Mouse (Mus musculus): ENCODE measurements around the gene Eps8. TPM values are rescaled to one million over a fixed set of nuclear protein-coding genes. Genes with fewer than 3 reads are reported as not detected.

Eps8 gene
- polyA plus RNA-seq (2012; rRNA removed), result 21.0 and 24.9 TPM in 2 replicates

DNA sequence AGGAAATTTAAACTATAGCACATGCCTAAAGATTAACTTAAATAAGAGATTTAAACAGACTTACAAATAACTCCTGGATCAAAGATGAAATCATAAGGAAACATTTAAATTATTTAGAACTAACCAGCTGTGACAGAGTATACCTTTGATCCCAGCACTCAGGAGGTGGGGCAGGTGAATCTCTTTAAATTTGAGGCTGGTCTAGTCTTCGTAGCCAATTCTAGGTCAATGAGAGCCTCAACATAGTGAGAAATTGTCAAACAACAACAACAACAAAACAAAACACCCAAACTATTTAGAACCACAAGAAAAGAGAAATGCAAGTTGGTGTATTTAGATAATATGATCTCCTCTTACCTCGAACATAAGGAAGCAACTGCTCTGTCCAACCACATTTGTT is at the start of gene Eps8:
Gene Eps8, minus strand, starts transcription at position 101 of the 400 bp plus-strand sequence.
- DNase-seq (ENCODE audit: low spot score), result no peak

DNA sequence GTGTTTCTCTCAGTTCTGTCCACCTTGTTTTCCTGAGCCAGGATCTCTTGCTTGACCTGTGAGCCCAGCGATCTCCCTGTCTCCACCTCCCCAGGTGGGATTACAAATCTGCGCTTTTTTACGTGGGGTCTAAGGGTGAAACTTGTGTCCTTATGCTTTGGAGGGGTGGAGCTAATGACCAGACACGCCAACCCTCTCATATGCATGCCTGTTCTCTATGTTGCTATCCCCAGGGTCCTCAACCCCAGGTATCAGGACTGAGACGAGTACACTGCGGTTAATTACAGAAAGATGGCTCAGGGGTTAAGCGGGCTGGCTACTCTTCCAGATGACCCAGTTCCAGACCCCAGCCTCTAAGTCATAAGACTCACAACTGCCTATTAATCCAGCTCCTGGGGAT is 48.8 kb upstream of the Eps8 start:
- no peak for DNase-seq (ENCODE audit: low spot score)

DNA sequence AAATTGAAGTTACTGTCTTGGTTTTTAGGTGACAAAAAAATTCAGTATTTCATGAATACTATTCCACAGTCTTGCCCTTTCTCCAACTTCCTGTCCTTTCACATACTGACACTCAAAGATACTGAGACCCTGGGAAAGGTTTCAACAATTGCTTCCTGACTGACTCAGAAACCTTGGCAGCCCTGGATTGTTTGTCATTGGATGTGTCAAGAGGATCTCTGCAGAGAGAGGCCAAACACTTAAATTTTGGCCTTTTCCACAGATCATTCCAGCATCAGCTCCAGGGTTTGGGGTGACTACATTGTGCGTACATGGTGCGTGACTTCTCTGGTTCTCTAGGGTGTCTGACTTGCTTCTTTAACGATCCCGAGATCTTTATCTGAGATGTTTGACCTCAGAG is 48.2 kb upstream of the Eps8 start:
- DNase-seq (ENCODE audit: low spot score), result no peak

DNA sequence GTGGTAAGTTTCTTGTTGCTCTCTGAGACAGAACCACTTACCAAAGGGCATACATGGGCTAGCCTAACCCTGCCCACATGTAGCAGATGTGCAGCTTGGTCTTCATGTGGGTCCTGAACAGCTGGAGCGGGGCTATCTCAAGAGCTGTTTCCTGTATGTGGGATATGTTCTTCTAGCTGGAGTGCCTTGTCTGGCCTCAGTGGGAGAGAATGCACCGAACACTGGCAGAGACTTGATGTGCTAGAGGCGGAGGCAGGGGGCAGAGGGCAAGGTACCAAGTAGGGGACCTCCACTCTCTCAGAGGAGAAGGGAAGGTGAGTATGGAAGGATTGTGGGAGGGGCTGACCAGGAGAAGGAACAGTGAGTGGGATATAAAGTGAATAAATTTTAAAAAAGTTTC is 47.5 kb upstream of the Eps8 start:
- DNase-seq (ENCODE audit: low spot score), result no peak

DNA sequence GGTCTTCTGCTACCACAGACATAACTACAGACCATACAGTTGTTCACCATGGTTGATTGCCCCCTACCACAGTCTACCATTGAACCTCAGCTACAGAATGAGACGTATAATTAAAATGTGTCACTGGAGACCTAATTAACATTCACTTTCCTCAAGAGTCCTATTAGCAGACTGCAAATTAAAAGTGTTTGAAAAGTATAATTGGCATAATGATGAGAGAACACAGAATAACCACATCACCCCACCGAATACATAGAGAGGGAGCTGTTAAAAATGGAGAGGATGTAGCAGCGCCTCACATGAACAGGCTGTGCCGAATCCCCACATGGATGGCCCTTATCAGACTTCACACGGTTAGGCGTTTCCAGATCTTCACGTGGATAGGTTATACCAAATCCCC is 44.8 kb upstream of the Eps8 start:
- no peak for DNase-seq (ENCODE audit: low spot score)

DNA sequence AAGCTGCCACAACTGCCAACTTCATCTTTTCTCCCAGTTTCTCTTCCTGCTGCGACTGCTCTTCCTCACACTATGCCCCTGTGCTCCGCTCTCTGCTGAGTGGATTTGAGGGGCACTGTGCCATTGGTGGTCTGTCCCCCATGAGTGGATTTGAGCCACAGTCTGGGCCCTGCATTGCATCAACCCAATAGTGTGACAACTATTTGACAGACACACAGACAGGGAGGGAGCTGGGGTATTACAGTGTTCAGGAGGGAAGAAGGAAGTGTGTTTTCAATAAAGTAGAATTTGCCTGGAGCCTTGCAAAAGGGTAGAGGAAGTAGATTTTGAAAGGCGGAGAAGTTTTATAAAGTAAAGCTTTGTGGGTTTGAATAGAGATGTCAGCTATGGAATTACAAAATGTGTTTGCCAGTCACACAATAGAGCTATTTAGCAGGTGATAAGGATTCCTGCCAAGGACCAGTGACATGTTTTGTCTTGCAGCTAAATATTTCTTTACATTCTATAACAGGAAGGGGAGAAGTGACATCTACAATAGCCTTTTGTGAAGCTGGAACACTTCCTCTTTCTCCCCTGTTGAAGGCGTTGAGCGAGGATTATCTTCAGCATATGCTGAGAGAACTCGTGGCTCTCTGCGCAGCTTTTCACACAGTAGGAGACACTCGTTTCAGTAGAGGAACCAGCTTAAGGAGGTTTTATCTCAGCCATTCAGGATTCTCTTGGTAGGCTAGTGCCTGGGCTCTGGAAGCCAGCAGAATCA is 41.9 kb upstream of the Eps8 start:
- DNase-seq (ENCODE audit: low spot score), result no peak

DNA sequence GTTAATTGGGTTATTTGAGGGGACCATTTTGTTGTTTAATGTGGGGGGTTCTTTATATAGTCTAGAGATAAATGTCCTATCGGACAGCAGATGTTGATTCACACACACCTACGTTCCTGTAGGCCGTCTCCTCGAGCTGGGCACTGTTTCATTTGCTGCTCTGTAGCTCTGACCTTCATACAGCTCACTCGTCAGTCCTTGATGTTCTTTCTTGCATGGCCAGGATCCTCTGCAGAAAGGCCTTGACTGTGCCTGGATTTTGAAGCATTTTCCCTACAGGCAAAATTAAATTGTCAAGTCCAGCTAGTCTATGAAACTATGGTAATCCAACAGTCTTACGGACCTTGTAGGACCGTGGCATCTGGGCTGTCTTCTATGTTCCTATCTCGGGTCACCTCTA is 40.4 kb upstream of the Eps8 start:
- DNase-seq (ENCODE audit: low spot score), result no peak

DNA sequence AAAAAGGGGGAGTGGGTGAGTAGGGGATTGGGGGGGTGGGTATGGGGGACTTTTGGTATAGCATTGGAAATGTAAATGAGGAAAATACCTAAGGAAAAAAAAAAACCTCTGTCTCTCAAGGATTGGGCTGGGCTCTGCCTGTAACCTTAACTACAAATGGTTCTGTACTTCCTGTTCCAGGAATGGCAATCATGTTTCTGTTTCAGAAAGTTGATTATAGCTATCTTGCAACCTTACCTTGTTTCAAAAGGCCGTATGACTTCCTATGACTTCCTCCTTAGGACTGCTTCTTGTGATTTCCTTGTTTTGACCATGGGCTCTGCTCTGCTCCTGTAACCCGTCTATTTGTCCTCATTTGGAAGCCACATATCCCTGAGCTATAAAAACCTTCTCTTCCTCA is 39.6 kb upstream of the Eps8 start:
- DNase-seq (ENCODE audit: low spot score), result no peak

DNA sequence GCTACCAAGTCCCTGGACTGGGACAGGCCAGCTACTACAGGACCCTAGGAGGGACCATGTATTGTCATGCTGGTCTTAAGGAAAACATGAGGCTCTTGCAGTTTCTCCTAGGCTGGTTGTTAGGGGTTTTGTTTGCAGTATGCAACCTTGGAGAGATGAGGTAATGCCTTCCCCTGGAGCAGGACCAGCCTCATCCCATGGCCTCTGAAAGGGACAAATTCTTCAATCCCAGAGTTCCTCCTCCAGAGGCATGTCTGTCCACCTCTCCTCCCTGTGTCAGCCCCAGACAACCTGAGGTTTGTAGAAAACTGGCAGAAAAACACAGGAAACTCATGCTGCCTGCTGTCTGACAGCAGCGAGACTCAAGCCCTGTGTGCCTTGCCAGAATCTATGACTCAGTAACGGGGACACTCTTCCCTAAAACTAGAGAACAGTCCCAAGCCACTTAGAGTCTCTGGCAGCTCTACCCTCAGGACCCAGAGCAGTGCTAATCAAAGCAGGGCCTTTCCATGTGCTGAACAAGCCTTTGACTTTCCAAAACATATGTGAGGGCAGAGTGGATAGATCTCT is 36.0 kb upstream of the Eps8 start:
- no peak for DNase-seq (ENCODE audit: low spot score)

DNA sequence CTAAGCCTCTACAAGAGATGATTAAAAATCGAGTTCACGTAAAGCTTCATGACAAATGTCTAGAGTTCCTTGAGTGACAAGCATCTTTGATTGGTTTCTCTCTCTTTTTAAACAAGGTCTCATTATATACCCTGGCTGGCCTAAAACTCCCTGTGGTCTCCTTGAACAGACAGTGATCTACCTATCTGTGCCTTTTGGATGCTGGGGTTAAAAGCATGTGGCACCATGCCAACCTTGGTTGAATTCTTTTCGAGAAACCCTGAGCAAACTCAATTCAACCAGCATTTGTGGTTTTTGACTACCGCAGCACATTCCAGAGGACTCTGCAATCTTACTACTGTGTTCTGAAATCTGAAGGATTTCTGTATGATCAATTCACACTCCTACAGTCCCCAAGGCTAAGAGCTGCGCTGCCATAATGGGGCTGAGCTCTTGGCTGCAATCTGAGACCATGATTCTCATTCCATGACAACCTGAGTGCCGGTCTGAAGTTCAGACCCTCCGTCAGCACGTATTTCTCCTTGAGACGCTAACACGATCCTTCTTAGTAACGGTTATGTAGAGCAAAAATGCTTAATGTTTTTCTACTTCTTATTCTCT is 33.9 kb upstream of the Eps8 start:
- DNase-seq (ENCODE audit: low spot score), result no peak

DNA sequence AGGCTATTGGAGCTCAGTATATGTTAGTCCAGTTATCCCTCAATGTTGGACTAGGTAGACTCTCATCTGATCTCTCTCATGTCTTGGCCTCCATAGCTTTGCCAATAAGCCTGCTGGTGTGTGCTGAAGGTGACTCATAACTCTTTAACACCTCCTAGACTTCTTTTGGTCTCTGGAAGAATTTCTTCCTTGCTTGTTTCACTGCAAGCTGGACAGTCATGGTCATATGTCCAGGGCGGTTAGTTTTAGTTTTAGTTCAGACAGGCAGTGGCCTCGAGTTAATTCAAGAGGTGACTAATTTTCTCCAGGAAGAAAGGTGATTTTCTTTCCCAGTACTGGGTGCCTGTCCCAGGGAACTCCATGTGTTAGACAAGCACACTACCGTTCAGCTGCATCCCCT is 33.4 kb upstream of the Eps8 start:
- DNase-seq (ENCODE audit: low spot score), result no peak

DNA sequence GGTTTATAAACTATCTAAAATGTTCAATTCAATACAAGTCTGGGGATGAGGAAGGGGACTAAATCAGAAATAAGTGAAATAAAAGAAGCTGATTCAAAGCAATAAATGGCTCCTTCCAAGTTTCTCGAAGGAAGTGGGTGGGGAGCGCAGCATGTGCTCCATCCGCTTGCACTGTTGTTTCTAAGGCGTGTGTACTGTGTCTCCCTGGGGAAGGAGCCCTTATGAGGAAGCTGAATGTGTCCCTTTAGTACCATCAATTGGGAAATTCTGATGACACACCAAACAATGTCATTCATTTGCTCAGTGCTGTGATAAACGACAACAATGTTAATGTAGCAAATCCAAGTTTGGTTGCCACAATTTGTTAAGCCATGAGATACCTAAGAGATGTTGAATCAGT is 33.0 kb upstream of the Eps8 start:
- DNase-seq (ENCODE audit: low spot score), result no peak

DNA sequence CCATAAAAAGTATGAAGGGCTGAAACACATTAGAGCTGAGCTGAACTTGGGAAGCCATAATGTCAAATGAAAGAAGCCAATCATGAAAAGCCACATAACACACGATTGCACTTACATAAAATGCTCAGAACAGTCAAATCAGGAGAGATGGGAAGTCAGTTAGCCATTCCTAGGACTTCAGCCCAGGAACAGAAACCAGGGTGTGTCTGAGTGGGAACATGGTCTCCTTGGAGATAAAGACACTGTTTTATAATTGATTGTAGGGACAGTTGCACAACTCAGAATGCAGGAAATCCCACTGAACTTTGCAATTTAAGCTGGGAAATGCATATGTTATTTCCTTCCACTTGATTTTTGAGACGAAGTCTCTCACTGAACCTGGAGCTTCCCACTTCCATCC is 28.0 kb upstream of the Eps8 start:
- no peak for DNase-seq (ENCODE audit: low spot score)

DNA sequence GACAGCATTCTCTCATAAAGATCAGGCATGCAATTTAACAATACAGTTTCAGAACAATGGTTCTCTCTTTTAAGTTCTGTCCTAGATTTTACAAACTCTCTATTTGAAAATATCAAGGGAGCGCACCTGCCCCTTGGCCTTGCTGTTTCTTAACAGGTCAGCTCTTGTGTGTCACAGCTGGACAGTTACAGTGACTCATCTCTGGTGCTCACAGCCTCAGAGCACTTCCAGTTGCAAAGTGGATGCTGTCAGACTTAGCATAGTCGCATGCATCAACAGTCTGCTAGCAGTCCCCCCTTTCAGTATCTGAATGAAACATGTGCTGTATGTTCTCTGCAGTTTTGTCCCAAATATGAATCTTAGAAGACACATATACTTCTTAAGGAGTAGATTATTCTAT is 26.3 kb upstream of the Eps8 start:
- DNase-seq (ENCODE audit: low spot score), result no peak

DNA sequence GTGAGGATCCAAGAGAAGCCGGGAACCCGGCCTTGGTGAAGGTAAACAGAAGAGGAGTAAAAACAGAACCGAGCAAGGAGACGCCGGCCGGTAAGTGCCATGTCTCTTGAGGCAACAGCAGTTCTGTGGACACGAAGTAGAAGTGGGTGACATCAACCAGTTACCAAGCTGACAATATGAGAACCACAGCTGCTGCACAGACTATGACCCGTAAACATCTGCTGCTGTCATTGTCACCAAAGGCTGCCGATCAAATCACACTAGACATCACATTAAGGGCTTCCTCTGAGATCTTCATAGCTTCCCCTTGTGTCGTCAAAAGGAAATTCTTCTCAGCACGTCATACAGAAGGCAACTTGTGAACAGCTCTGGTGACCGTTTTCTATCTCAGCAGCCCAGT is 21.9 kb upstream of the Eps8 start:
- DNase-seq (ENCODE audit: low spot score), result no peak

DNA sequence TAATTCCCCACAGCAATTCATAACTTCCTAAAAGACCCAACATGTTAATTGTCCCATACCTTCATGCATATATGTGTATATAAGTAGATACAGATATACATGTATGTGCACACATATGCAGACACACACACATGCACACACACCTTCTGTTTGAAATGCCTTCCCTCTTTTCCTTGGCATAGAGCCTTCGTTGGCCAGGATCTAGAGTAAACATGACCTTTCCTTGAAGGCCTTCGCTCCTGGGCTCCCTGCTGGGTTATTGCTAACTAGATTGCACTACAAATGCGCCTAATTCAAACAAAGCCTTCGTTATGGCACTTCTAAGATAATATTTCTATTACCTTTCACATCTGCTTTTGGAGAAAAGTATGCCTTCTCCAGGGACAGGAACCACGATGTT is 20.9 kb upstream of the Eps8 start:
- DNase-seq (ENCODE audit: low spot score), result no peak

DNA sequence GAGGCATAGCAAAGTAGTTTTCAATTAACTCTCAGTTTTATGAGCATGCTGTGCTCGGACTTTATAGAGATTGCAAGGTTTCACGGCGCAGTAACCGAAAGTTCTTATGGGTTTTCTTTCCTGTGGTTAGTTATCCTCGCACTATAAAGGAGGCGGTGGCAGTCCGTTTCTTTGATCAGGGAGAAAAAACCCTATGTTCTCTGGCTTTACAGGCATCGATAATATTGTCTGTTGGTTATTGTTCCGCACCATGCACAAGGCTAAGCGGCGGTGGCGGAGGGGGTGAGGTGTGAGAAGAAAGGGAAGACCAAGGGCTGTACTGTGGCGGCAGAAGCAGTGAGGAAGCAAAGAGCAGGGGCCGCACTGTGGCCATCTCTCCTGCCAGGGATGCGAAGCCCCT is 18.6 kb upstream of the Eps8 start:
- DNase-seq (ENCODE audit: low spot score), result no peak

DNA sequence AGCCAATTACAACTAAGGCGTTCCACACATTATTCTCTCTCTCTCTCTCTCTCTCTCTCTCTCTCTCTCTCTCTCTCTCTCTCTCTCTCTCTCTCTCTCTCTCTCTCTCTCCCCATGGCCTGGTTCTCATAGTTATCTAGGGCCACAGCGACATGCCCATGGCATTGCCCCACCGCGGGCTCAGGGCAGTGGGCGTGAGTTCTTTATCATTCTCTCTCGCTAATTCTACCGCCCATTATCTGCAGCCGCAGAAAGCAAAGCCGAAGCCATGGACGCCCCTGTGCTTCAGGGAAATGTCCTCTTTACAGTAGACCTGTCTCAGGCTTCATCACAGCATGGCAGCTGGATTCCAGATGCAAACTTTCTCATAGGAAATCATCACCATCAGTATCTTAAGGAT is 16.9 kb upstream of the Eps8 start:
- DNase-seq (ENCODE audit: low spot score), result no peak

DNA sequence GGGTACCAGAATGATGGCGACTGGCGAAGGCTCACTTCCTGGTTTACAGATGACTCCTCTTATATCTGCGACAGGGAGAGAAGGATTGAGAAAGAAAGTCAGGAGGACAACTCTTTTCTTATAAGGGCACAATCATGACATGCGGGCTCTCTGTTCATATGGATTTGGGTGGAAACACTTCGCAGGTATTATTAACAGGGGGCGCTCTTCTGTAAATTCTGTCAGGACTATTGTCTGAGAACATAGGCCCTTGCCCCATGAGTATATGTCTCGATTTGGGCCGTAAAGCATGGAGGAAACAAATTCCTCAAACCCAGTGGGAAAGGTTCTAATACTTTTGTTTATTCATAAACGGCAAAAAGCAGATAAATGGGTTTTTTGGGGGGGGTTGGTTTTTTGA is 16.1 kb upstream of the Eps8 start:
- no peak for DNase-seq (ENCODE audit: low spot score)

DNA sequence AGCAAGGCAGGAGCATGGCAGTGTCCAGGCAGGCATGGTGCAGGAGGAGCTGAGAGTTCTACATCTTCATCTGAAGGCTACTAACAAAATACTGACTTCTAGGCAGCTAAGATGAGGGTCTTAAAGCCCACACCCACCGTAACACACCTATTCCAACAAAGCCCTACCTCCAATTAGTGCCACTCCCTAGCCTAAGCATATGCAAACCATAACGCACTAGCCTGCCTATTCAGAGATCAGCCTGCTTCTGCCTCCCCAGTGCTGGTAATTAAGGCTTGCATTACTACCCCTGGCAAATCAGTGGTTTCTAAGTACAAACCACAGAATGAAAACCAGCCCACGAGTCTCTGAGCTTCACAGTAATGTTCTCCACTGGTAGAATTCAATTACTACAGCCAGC is 15.2 kb upstream of the Eps8 start:
- DNase-seq (ENCODE audit: low spot score), result no peak

DNA sequence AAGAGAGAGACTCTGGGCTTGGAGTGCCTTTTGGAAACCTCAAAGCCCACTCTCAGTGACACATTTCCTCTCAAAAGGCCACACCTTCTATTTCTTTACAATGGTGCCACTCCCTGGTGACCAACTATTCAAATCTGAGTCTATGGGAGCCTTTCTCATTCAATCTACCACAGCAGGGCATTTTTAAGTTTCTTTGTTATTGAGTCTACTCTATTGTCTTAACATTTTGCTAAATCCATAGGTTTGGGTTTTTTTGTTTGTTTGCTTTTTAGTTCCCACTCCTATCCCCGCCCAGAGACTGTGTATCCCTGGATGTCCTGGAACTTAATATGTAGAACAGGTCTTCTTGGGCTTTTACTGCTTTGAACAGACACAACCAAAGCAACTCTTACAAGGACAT is 14.8 kb upstream of the Eps8 start:
- no peak for DNase-seq (ENCODE audit: low spot score)

DNA sequence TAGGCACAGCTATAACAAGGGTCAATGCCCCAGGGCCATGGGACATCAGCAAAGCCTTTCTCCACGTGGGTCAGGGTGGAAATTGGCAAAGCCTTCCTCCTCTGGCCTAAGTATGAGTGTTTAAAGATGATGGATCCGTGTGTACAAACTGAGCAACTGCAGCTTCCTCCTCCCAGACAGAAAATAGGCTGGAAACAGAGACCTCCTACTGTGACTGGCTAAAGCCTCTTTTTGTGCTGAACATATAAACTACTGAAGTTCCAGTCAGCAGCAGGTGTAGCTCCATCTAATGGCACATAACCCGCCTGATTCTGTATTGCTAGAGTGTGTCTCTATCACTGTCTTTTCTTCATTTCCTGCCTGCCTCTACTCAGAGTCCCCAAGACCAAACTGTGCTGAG is 13.7 kb upstream of the Eps8 start:
- DNase-seq (ENCODE audit: low spot score), result no peak

DNA sequence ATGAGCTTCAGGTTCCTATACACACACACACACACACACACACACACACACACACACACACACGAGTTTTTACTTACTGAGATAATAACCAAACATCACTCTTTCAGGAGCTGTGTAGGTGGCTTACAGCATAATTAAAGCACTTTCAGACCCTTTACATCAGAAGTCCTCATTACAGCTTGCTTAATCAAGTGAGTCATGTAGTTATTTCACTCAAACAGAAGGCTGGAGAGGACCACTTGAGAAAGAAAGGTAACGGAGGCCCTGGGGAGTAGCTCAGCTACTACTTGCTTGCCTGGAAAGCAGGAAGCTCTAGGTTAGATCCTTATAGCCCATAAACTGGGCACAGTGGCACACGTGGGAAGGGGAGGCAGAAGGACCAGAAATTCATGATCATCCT is 13.0 kb upstream of the Eps8 start:
- no peak for DNase-seq (ENCODE audit: low spot score)

DNA sequence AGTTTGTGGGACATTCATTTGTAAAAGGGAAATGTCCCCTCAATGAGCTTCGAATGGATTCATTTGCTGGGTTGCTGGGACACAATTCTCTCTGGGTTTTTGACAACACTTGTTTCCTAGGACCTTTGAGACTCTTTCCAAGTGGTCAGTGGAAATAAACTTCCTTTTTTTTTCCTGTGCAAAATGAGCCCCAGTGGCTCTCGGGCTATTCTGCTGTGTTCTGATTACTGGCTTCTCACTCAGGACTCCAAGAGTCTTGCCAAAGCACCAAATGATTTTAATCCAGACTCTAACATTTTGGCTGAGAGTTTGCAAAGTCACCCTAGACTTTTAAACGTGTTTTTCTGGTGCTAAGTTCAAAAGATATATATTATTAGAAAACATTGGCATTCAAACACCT is 10.3 kb upstream of the Eps8 start:
- DNase-seq (ENCODE audit: low spot score), result no peak

Data from urinary bladder, adult 2 months (tissue).